Mouse (Mus musculus) intestine, embryonic 16.5 days (tissue): Measurements from ENCODE around the gene Dlg2. TPM values are rescaled to one million over a fixed set of nuclear protein-coding genes. Genes with fewer than 3 reads are reported as not detected.

ENCODE experiments used
- ATAC-seq: fragments of 200-750 bp; cut with Nextera tagmentation; 2 replicates; pipeline ENCODE4 v1.8.0; 2017; ENCODE audit warnings: moderate TSS enrichment, moderate library complexity
- H3K27ac ChIP-seq: fragments of 300-500 bp; sonication (generic); 2 replicates; pipeline ENCODE4 v1.5.1; 2014; ENCODE audit warnings: mild to moderate bottlenecking, low read length
- H3K27me3 ChIP-seq: fragments of 300-500 bp; sonication (generic); replicated peaks from 2 replicates; pipeline ENCODE4 v1.6.1; 2014; ENCODE audit warnings: low read length, control low read depth, mixed read lengths; ENCODE audit not compliant: control insufficient read depth, insufficient read depth
- H3K36me3 ChIP-seq: fragments of 300-500 bp; sonication (generic); 2 replicates; pipeline ENCODE4 v1.6.1; 2014; ENCODE audit warnings: low read length, control low read depth; ENCODE audit not compliant: control insufficient read depth, insufficient read depth
- H3K4me1 ChIP-seq: fragments of 300-500 bp; sonication (generic); 2 replicates; pipeline ENCODE4 v1.6.1; 2014; ENCODE audit warnings: low read length, control low read depth, mixed read lengths; ENCODE audit not compliant: control insufficient read depth, insufficient read depth
- H3K4me2 ChIP-seq: fragments of 300-500 bp; sonication (generic); 2 replicates; pipeline ENCODE4 v1.6.1; 2014; ENCODE audit warnings: low read depth, low read length, control low read depth
- H3K4me3 ChIP-seq: fragments of 300-500 bp; sonication (generic); 2 replicates; pipeline ENCODE4 v1.5.1; 2014; ENCODE audit warnings: mild to moderate bottlenecking, low read length
- H3K9ac ChIP-seq: fragments of 300-500 bp; sonication (generic); 2 replicates; pipeline ENCODE4 v1.6.1; 2014; ENCODE audit warnings: low read depth, low read length
- H3K9me3 ChIP-seq: fragments of 300-500 bp; sonication (generic); 2 replicates; pipeline ENCODE4 v1.6.1; 2016; ENCODE audit warnings: low read length, control low read depth; ENCODE audit not compliant: control insufficient read depth
- WGBS: fragments of 180-500 bp; shearing (Covaris S2); extraction: QIAGEN DNeasy Blood & Tissue Kit; methylation state at CpG from one replicate; pipeline ENCODE4 v1.1.7; 2014; 5-methylcytosine and 5-hydroxymethylcytosine counted together
- polyA plus RNA-seq: library from polyadenylated mRNA; unstranded; fragments of >200 nt; fragmentation: Nextera tagmentation; extraction: Ambion mirVana; gene quantifications from 2 replicates; pipeline ENCODE4 v1.2.1, GENCODE M21; 2015

Gene Dlg2
- polyA plus RNA-seq, 1 experiment from 2014 or later = 3.9 TPM

GRCm38 (mm10) chr7:90609764-90610163 is 133.3 kb downstream of the Dlg2 start:
- no peaks in the 10 kb centered on the region for H3K27me3 ChIP-seq
- no peak overlapping the region for H3K27ac ChIP-seq
- WGBS = 43% methylated on average over 2 of the region's 2 CpGs

GRCm38 (mm10) chr7:90630546-90630945 is 154.1 kb downstream of the Dlg2 start:
- ATAC-seq = no peak
- Histone ChIP-seq H3K27me3 (no peaks in the 10 kb centered on the region), H3K27ac (no peak overlapping the region), H3K4me2 (no peak overlapping the region), H3K36me3 (no peaks in the 10 kb centered on the region), H3K4me3 (no peak overlapping the region), H3K9ac (no peak overlapping the region), H3K4me1 (no peaks in the 10 kb centered on the region), H3K9me3 (no peaks in the 10 kb centered on the region)
- 80% methylated on average over 3 of the region's 3 CpGs for WGBS

More at GRCm38 (mm10) chr7:90609764-90610163, 133.3 kb downstream of the Dlg2 start:
- no peaks in the 10 kb centered on the region for H3K36me3 ChIP-seq
- no peak for ATAC-seq
- H3K9me3 ChIP-seq = no peaks in the 10 kb centered on the region
- no peak overlapping the region for H3K4me3 ChIP-seq
- H3K4me2 ChIP-seq = no peak overlapping the region
- H3K4me1 ChIP-seq = no peaks in the 10 kb centered on the region
- H3K9ac ChIP-seq = no peak overlapping the region

- H3K9ac ChIP-seq = no peak overlapping the region
- no peaks in the 10 kb centered on the region for H3K9me3 ChIP-seq
- no peaks in the 10 kb centered on the region for H3K4me1 ChIP-seq
- H3K4me2 ChIP-seq = no peak overlapping the region
- WGBS = 95% methylated on average over 1 of the region's 1 CpGs
- no peak overlapping the region for H3K4me3 ChIP-seq
- no peaks in the 10 kb centered on the region for H3K27me3 ChIP-seq
- H3K27ac ChIP-seq = no peak overlapping the region
- H3K36me3 ChIP-seq = no peaks in the 10 kb centered on the region
- no peak for ATAC-seq
Measured at GRCm38 (mm10) chr7:90649512-90649911, 173.0 kb downstream of the Dlg2 start.

GRCm38 (mm10) chr7:90651128-90651527 is 174.7 kb downstream of the Dlg2 start:
- H3K9ac ChIP-seq = no peak overlapping the region
- WGBS = 63% methylated on average over 6 of the region's 6 CpGs
- no peaks in the 10 kb centered on the region for H3K4me1 ChIP-seq
- H3K4me3 ChIP-seq = no peak overlapping the region
- no peaks in the 10 kb centered on the region for H3K36me3 ChIP-seq
- no peaks in the 10 kb centered on the region for H3K27me3 ChIP-seq
- ATAC-seq = no peak
- H3K4me2 ChIP-seq = no peak overlapping the region
- no peaks in the 10 kb centered on the region for H3K9me3 ChIP-seq
- no peak overlapping the region for H3K27ac ChIP-seq

- Histone ChIP-seq H3K4me2 (no peak overlapping the region), H3K36me3 (no peaks in the 10 kb centered on the region), H3K4me1 (no peaks in the 10 kb centered on the region), H3K27me3 (no peaks in the 10 kb centered on the region), H3K4me3 (no peak overlapping the region), H3K9me3 (no peaks in the 10 kb centered on the region), H3K9ac (no peak overlapping the region), H3K27ac (no peak overlapping the region)
- 84% methylated on average over 2 of the region's 2 CpGs for WGBS
- no peak for ATAC-seq
Measured at GRCm38 (mm10) chr7:90651611-90652010, 175.1 kb downstream of the Dlg2 start.

- no peaks in the 10 kb centered on the region for H3K4me1 ChIP-seq
- ATAC-seq = no peak
- no peaks in the 10 kb centered on the region for H3K27me3 ChIP-seq
- no peak overlapping the region for H3K4me2 ChIP-seq
- no peaks in the 10 kb centered on the region for H3K9me3 ChIP-seq
- WGBS = 78% methylated on average over 3 of the region's 3 CpGs
- H3K27ac ChIP-seq = no peak overlapping the region
- no peaks in the 10 kb centered on the region for H3K36me3 ChIP-seq
- no peak overlapping the region for H3K4me3 ChIP-seq
- no peak overlapping the region for H3K9ac ChIP-seq
Measured at GRCm38 (mm10) chr7:90658593-90658992, 182.1 kb downstream of the Dlg2 start.

- ATAC-seq = no peak
- no peaks in the 10 kb centered on the region for H3K36me3 ChIP-seq
- no peak overlapping the region for H3K4me2 ChIP-seq
- H3K9ac ChIP-seq = no peak overlapping the region
- H3K27me3 ChIP-seq = no peaks in the 10 kb centered on the region
- no peak overlapping the region for H3K4me3 ChIP-seq
- H3K27ac ChIP-seq = no peak overlapping the region
- H3K9me3 ChIP-seq = no peaks in the 10 kb centered on the region
- no peaks in the 10 kb centered on the region for H3K4me1 ChIP-seq
Measured at GRCm38 (mm10) chr7:90694050-90694449, 217.6 kb downstream of the Dlg2 start.

- Histone ChIP-seq H3K27me3 (no peaks in the 10 kb centered on the region), H3K9ac (no peak overlapping the region), H3K4me1 (no peaks in the 10 kb centered on the region), H3K36me3 (no peaks in the 10 kb centered on the region), H3K4me2 (no peak overlapping the region), H3K4me3 (no peak overlapping the region), H3K9me3 (no peaks in the 10 kb centered on the region), H3K27ac (no peak overlapping the region)
- WGBS = 75% methylated on average over 7 of the region's 7 CpGs
- no peak for ATAC-seq
Measured at GRCm38 (mm10) chr7:90696181-90696950, 219.9 kb downstream of the Dlg2 start.

GRCm38 (mm10) chr7:90703163-90703852 is 226.8 kb downstream of the Dlg2 start:
- H3K4me2 ChIP-seq = no peak overlapping the region
- no peaks in the 10 kb centered on the region for H3K4me1 ChIP-seq
- no peak for ATAC-seq
- H3K27me3 ChIP-seq = no peaks in the 10 kb centered on the region
- no peaks in the 10 kb centered on the region for H3K36me3 ChIP-seq
- no peak overlapping the region for H3K27ac ChIP-seq
- no peaks in the 10 kb centered on the region for H3K9me3 ChIP-seq
- H3K4me3 ChIP-seq = no peak overlapping the region
- 50% methylated on average over 7 of the region's 7 CpGs for WGBS
- no peak overlapping the region for H3K9ac ChIP-seq
